Mouse (Mus musculus) lung, postnatal 36 days (tissue): ENCODE measurements at regions not wholly inside any gene's neighbourhood (a gene's known extent, or its start where the extent isn't known, plus 50 kb on each side); places are given as distances from the start of the nearest gene placed in this dataset.

Source experiments
- DNase-seq: peaks from one replicate; pipeline ENCODE4 v3.0.0; 2022; ENCODE audit warnings: mixed read lengths

- no peak for DNase-seq
These were observed 541.2 kb downstream of the Grxcr1 start for GRCm38 (mm10) chr5:68572816-68573215.

GRCm38 (mm10) chr5:68575827-68576226 is 544.2 kb downstream of the Grxcr1 start:
- no peak for DNase-seq

DNA sequence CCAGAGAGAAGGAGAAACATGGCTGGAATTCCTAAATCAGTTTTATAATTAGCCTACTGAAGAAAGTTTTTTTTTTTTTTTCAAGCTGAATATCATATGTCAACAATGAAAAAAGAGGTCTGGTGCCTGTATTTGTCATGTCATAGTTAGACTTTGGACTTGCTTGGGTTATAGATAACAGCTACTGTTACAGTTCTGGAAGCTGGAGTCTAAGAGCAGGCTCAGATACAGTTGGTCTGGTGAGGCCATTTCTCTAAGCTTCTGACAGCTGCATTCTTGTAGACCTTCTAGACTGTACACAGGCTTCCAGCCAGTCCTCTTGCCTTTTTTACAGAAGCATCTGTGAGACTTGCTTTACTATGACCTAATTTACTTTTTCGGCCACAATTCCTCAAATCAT is 546.9 kb downstream of the Grxcr1 start:
- DNase-seq: no peak

- no peak for DNase-seq
These were observed 560.8 kb downstream of the Grxcr1 start for GRCm38 (mm10) chr5:68592423-68592822.

GRCm38 (mm10) chr5:68618451-68618850 is 586.8 kb downstream of the Grxcr1 start:
- DNase-seq: no peak

DNA sequence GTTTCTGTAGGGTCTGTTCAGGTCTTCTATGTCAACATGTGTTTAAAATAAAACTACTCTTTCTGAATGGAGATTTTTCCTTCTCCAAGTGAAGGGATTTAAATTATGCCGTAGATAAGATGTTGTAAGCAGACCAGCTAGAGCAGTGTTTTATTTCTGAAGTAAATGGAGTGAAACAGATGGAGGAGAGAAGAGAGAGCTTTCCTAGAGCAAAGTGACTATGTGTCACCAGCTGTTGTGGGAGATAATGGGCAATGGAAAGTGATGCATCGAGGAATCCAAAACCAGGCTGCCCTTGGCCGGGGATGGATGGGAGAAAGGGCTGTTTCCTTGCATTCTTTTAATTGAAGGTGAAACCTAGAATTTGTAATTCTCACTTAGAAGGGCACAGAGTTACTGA is 603.8 kb downstream of the Grxcr1 start:
- no peak for DNase-seq

DNA sequence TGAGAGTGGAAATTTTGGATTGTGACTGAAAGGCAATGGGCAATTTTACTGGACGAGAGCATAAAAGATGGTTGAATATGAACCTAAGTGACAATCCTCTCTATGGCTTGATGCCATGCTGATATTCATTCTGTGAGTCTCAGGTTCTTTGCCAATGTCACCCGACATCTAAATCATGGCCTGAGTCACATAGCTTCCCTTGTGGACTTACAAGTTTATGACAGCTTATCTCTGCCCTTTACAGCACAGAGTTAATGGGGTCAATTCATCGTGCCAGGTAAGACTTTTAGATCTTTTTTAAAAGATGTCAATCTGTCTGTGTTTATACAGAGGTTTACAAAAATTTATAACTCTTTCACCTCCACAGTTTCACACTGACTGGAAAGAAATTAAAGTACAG is 641.2 kb downstream of the Grxcr1 start:
- DNase-seq: no peak

DNA sequence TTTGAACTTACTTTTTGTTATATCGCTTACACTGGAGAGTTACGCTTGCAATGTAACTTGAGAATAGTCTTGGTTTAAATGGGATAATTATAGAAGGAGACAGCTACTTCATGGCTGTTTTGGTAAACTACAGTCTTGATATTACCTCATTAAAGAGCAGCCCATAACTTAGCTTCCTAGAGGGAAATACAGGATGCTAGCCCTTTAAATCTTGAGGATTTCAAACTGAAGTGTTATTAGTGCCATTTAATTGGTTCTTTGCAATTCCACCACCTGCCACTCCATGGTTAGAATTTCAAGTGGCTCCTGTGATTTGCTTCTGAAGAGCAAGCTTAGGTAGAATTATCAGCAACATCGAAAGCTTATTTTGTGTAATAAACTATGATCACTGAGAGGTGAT is 640.1 kb downstream of the Kctd8 start:
- no peak for DNase-seq

GRCm38 (mm10) chr5:68705411-68706080 is 635.9 kb downstream of the Kctd8 start:
- no peak for DNase-seq

DNA sequence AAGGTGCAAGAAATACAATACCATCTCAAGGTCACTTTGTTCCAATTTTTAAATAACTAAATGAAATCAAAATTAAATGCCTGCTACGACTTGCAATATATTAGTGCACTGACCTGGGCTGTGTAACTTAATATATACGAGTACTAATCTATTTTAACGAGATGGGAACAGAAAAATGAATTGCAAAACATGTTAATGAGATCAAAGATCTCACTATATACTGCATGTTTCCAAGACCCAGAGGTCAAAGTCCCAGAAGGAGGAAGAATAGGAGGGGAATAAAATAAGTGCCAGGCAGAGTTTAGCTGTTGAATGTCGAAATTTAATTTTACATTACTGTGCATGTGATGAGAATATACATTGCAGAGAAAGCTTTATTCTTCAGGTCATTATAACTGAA is 614.7 kb downstream of the Kctd8 start:
- DNase-seq: no peak

DNA sequence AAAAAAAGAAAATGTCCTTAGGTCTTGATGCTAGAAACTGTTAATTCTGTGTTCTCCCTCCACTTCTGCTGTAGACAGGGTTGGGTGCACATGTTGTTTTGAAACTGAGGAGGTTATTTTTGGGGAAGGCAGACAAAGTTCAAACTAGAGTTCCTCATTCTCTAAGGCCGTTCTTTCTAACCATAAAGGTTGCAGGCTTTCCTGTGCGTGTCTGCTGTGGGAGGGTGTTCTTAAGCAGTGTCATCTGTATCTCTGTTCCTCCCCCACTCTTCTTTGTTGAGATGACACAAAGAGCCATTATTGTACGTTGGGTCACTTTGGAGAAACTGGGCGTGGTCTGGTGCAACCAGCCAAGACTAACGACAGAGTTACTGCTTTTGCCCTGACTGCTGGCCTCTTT is 606.3 kb downstream of the Kctd8 start:
- DNase-seq: peak; percentile 32

GRCm38 (mm10) chr5:68750499-68750898 is 591.0 kb downstream of the Kctd8 start:
- DNase-seq: no peak

DNA sequence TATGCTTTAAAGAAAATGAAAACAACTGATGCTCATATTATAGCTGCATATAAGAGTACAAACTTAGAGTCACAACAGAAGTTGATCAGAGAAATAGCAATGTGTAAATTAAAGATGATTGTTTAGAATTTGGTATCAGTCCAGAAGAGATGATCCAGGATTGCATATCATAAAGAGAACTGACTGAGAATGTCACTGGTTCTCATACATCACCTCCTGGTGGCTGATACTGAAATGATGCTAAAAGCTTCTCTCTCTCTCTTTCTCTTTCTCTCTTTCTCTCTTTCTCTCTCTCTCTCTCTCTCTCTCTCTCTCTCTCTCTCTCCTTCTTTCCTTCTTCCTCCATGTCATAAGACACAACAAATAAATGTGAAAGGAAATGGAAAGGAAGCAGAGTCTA is 588.5 kb downstream of the Kctd8 start:
- no peak for DNase-seq
